Mouse (Mus musculus): ENCODE measurements around the gene Bag3. TPM values are rescaled to one million over a fixed set of nuclear protein-coding genes. Genes with fewer than 3 reads are reported as not detected.

Gene Bag3
- polyA plus RNA-seq, 1 experiment from 2014 or later, result 3.3 TPM

DNA sequence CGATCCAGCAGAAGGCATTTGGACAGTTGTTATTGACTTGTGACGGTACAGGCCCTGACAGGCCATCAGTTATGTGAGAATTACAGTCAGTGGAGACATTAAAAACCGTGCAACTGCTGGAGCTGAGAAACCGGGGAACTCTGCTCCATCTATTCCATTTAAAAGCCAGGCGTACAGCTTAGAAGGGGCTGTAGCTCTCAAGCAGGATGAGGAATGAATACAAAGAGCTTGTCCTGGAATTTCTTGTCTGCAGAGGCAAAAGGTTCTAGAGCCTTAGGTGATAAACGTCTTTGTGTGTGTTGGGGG is 69.5 kb downstream of the Bag3 start:
- Histone ChIP-seq H3K9me3 (0 out of 2 replicates have a peak, but pooled peaks cover 3% of the 10 kb centered on the region), H3K4me2 (peak overlapping the region; percentile 47), H3K4me3 (peak overlapping the region; percentile 22; the same call in 1 of the 2 replicates), H3K36me3 (no peaks in the 10 kb centered on the region), H3K27ac (peak overlapping the region; percentile 88), H3K4me1 (replicated peaks) (peaks cover 37% of the 10 kb centered on the region), H3K27me3 (no peaks in the 10 kb centered on the region), H3K9ac (peak overlapping the region; percentile 49; the same call in 1 of the 2 replicates)
- 2% methylated on average over 6 of the region's 6 CpGs for WGBS
- no peak for ATAC-seq (ENCODE audit: low FRiP score)

DNA sequence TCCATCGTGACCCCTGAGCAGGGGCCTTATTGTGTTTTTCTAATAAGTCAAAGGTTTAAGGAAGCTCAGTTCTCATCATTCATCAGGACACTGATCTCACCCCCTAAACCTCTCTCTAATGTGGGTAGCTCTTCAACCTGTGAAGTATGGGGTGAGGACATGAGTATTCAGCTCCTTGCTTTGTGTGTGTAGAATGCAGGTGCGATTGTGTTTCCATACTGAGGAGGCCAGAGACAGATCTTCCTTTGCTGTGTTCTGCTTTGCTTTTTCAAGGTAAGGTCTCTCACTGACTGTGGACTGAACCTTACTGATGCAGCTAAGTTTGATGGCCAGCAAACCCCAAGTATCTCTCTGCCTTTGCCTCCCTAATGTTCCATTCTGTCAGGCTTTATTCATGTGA is 72.9 kb downstream of the Bag3 start:
- WGBS, result 94% methylated on average over 2 of the region's 2 CpGs

More for the DNA sequence above, 72.9 kb downstream of the Bag3 start:
- Histone ChIP-seq H3K4me2 (no peak overlapping the region), H3K4me1 (replicated peaks) (peaks cover 26% of the 10 kb centered on the region), H3K27ac (no peak overlapping the region), H3K27me3 (no peaks in the 10 kb centered on the region), H3K9me3 (0 out of 2 replicates have a peak, but pooled peaks cover 3% of the 10 kb centered on the region), H3K9ac (no peak overlapping the region), H3K36me3 (no peaks in the 10 kb centered on the region), H3K4me3 (no peak overlapping the region)
- ATAC-seq (ENCODE audit: low FRiP score), result no peak

Small RNA genes lying within 50 kb of the gene (microRNA-seq; reads per million reads assigned to microRNA genes)
- not detected for gene Gm24365

Other genes starting within 250 kb of the Bag3 start
- gene BC017158, start 225.4 kb upstream of the Bag3 start, polyA plus RNA-seq (2015; fragmentation: Nextera tagmentation; extraction: Ambion mirVana), result 17.2 and 20.3 TPM in 2 replicates
- gene Rgs10, start 104.9 kb upstream of the Bag3 start, polyA plus RNA-seq (2015; fragmentation: Nextera tagmentation; extraction: Ambion mirVana), result 34.0 and 40.2 TPM in 2 replicates
- 34.3 and 36.2 TPM in 2 replicates for gene Tial1, start 61.9 kb upstream of the Bag3 start, polyA plus RNA-seq (2015; fragmentation: Nextera tagmentation; extraction: Ambion mirVana)
- gene Inpp5f, start 87.7 kb downstream of the Bag3 start, polyA plus RNA-seq (2015; fragmentation: Nextera tagmentation; extraction: Ambion mirVana), result 305 and 308 TPM in 2 replicates
- gene Mcmbp, start 216.9 kb downstream of the Bag3 start, polyA plus RNA-seq (2015; fragmentation: Nextera tagmentation; extraction: Ambion mirVana), result 53.8 and 57.1 TPM in 2 replicates
- gene Sec23ip, start 221.3 kb downstream of the Bag3 start, polyA plus RNA-seq (2015; fragmentation: Nextera tagmentation; extraction: Ambion mirVana), result 42.5 and 44.0 TPM in 2 replicates